Mouse (Mus musculus) hindlimb bud, embryonic 11.5 days (tissue): ENCODE measurements around the gene Sod1.
A peak's percentile ranks its signal among the peaks of the same experiment; 100 is the strongest.

Experiments
- DNase-seq: peaks from one replicate; pipeline ENCODE4 v3.0.0-alpha.2; 2012; ENCODE audit warnings: low read depth, low spot score; ENCODE audit errors: extremely low spot score

Gene Sod1

GRCm38 (mm10) chr16:90220026-90220891, at the start of gene Sod1:
TSS of gene Sod1 (plus strand) at chr16:90220754.
- DNase-seq = peak; percentile 75

- no peak for DNase-seq
Observed at GRCm38 (mm10) chr16:90171416-90171815, 49.1 kb upstream of the Sod1 start.

- no peak for DNase-seq
Observed at GRCm38 (mm10) chr16:90176472-90176871, 44.1 kb upstream of the Sod1 start.

DNA sequence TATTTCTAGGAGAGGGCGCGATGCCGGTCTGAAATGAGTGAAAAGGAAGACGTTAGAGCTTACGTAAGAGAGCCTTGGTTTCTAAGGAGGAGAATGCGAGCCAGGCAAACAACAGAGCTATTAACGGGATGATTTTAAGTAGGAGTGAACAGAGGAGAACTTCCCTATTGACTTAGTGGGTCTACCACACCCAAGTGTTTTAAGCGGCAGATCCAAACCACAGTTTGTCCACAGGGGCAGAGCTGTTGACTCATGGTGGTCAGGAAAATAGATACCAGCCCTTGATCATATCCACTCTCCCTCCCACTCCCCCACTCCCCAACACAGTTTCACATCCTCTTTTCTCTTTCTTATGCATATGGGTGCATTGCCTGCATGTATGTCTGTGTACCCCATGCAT, 43.1 kb upstream of the Sod1 start:
- no peak for DNase-seq

GRCm38 (mm10) chr16:90178404-90178803, 42.1 kb upstream of the Sod1 start:
- DNase-seq = no peak

DNA sequence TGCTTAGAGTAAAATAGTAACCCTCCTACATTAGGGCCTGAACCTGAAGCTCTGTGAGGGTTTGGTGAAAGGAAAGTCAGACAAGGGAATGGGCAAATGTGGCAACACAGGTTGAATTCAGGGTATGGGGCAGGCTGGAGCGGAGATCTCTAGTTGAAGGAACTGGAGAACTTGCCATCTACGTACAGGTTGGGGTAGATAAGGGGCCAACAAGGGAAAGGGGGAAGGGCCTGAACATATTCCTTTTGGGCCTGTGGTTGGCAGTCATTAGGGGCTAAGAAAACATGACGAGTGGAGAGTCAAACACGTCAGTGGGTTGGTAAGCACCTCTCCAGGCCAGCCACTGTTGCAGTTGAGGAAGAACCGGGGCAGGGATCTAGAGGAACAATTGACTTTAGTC, 40.7 kb upstream of the Sod1 start:
- DNase-seq = no peak

GRCm38 (mm10) chr16:90180975-90181374, 39.6 kb upstream of the Sod1 start:
- DNase-seq = no peak

- DNase-seq = no peak
Observed at GRCm38 (mm10) chr16:90181673-90182072, 38.9 kb upstream of the Sod1 start.

DNA sequence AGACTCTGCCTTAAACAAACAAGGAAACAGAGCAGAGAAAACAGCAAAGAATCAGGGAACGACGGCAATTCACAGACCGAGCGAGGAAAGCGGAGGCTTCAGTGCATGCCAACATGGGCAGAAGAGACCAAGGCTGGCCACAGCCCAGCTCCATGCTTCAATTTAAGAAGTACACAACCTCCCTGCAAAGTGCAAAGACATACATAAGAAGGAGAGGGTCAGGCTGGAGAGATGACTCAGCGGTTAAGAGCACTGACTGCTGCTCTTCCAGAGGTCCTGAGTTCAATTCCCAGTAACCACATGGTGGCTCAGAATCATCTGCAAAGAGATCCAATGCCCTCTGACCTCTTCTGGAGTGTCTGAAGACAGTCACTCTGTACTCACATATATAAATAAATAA, 36.4 kb upstream of the Sod1 start:
- DNase-seq = no peak

- DNase-seq = peak; percentile 63
Observed at GRCm38 (mm10) chr16:90185928-90186588, 34.5 kb upstream of the Sod1 start.

DNA sequence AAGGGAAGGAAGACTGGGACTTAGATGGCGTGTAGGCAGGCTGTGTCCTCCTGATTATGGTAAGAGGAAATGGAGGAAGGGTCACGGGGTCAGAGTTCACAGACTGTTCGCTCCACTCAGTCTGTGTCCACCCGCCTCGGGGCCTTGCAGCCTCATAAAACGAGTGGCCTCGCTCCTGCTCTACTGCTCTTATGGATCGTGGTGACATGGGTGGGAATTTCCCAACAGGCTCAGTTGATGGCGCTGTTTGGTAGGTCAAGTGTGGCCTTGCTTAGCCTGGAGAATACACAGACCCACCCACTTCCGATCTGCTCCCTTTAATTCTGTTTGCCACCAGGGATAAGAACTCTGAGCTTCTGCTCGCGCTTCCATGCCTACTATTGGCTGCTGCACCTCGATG, 33.1 kb upstream of the Sod1 start:
- DNase-seq = no peak

- no peak for DNase-seq
Observed at GRCm38 (mm10) chr16:90191289-90191688, 29.3 kb upstream of the Sod1 start.

- DNase-seq = no peak
Observed at GRCm38 (mm10) chr16:90193719-90194118, 26.8 kb upstream of the Sod1 start.

GRCm38 (mm10) chr16:90196688-90197240, 23.8 kb upstream of the Sod1 start:
- no peak for DNase-seq

DNA sequence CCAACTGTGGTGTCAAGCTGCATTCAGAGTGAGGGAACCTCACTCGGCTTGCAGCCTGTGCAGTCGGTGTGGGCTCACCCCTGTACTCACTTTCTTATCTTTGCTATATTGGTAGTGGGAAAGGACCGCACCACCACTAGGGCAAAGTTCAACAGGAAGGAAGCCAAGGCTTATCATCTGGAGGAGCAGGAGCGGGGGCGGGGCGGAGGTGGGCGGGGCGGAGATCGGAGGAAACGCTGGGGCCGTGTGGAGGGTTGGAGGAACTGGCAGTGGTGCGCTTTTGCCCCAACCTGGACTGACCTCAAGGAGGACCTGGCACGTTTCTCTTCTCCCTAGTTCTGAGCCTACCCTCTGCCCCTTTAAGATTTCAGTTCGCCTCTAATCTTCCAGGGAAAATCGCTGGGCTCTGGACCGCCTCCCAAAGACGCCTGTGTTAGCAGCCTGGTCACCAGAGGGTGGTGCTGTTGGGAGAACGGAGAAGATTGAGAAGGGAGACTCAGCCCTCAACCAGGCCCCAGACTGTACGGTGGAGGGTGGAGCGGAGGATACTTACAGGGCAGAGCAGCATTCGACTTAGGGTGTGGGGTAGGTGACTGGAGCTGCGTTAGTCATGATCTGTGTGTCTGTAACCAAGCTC, 23.1 kb upstream of the Sod1 start:
- peak; percentile 41 for DNase-seq

- DNase-seq = no peak
Observed at GRCm38 (mm10) chr16:90198626-90199025, 21.9 kb upstream of the Sod1 start.

DNA sequence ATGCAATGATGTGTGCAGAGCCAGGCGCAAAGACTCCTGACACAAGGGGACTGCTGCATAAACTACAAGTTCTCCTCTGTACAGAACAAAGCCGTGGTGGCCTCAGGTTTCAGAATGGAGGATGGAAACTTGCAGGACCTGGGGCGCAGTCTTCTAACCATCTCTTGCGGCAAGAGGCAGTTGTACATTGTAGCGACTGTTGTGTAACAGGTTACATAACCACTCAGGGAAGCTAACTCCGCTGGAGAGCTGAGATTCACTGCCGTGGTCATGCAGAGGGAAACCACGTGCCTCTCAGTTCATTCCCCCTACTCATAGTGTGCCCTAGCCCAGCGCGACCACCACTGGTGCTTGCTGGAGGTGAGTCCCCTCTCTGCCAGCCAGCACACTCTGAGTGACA, 21.4 kb upstream of the Sod1 start:
- DNase-seq = no peak

- no peak for DNase-seq
Observed at GRCm38 (mm10) chr16:90202140-90202539, 18.4 kb upstream of the Sod1 start.

DNA sequence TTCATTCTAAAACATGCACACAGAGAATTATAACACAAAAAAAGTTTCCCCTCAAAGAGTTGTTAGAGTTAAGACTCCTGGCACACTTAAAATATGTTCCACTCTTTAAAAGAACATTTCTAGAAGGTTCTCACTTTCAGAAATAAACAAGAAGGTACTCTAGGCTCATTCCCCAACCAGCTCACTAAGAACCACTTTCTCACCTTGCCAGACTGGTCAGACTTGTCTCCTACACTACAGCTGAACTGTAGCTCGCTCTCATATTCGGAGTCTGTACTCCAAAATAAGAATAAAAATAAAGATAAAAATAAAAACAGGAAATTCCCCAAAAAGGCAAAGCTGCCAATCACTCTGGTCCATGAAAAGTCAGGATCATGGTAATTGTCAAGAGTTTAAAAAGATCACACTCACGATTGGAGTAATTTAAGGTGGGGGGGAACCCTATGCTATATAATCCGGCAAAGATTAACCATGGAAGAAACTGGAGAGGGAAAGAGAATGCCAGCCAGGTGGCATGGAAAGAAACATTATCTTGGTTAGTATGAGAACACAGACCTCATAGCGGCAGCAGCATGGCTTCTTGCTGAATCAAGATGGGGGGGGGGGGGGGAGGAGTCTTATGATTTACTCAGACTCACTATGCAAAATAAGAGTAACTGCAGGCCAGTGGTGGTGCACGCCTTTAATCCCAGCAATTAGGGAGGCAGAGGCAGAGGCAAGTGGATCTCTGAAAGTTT, 17.2 kb upstream of the Sod1 start:
- DNase-seq = no peak

DNA sequence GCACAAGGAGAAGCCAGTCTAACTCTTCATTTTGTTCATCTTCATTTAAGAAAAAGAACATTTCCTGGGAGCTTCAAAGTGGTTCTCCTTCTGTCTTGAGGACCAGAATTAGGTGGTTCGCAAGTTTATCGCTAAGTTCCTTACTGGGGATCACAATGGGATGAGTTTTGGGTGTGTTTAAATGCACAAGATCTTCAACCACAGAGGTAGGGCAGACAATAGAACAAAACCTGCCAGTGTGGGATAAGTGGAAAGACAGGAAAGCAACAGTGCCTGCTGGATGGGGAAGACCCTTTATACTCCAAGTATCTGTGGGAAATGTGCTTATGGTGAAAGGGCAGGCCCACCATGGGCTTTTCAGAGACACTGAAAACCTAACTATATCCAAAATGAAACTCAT, 15.7 kb upstream of the Sod1 start:
- no peak for DNase-seq

DNA sequence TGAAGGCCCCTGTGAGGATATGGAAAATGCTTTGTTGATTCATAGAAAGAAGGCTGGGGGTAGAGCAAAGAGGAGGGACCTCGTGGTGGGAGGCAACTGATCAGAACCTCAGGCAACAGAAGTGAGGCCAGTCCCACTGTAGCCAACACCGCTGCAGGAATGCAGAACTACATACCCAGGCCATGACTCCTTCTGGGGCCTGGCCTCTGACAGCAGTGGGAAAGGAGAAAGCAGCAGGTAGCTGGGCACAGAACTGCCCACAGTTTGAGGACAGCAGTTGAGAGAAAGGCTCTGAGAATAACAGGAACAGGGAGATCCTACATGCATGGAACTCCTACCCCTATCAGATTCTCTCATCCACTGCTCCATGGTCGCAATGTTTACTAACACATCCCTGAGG, 11.6 kb upstream of the Sod1 start:
- no peak for DNase-seq
